Comparison of ENCODE assay signal across 14 mouse cellular contexts in genomic region chr14:73130519-73130918, GRCm38 (mm10). TPM values are rescaled to one million over a fixed set of nuclear protein-coding genes. Genes with fewer than 3 reads are reported as not detected.
DNase-seq lines count a peak whose midpoint lies in the region; ATAC-seq and TF ChIP-seq lines count a peak whose summit lies in the region.
"Had no signal": no experiment of that assay in that cellular context is flagged by ENCODE, and none has a peak within 500 bp of the region (broad histone marks: within the 10 kb centered on the region; RNA-seq: fewer than 3 reads in every experiment).

No protein-coding gene starts in this region.

- H3K4me1 ChIP-seq in heart, embryonic 12.5 days (replicated peaks) = no peaks in the 10 kb centered on the region
- H3K4me1 ChIP-seq in megakaryocyte, embryonic 14.5 days = peaks cover 43% of the 10 kb centered on the region
- H3K4me1 ChIP-seq in brown adipose tissue, adult 24 weeks (ENCODE audit: control insufficient read depth, insufficient read depth, insufficient read length, low read length) = peaks cover 5% of the 10 kb centered on the region
- no peaks in the 10 kb centered on the region for H3K4me1 ChIP-seq in midbrain, postnatal 0 days (ENCODE audit: insufficient read depth, low read length)
- H3K4me1 ChIP-seq: limb, embryonic 15.5 days had no signal

- no peak overlapping the region for H3K27ac ChIP-seq in heart, embryonic 12.5 days (ENCODE audit: poor library complexity, severe bottlenecking)
- peak overlapping the region; percentile 98 for H3K27ac ChIP-seq in brown adipose tissue, adult 24 weeks (replicated peaks; ENCODE audit: low read depth, low read length)
- no peak overlapping the region for H3K27ac ChIP-seq in midbrain, postnatal 0 days (ENCODE audit: low read depth, low read length)
- H3K27ac ChIP-seq: limb, embryonic 15.5 days had no signal

- no peak overlapping the region for H3K4me2 ChIP-seq in heart, embryonic 12.5 days
- no peak overlapping the region for H3K4me2 ChIP-seq in midbrain, postnatal 0 days (ENCODE audit: low read depth, low read length, poor library complexity, severe bottlenecking)
- H3K4me2 ChIP-seq: limb, embryonic 15.5 days had no signal

- WGBS in heart, embryonic 12.5 days = 60% methylated on average over 5 of the region's 5 CpGs
- WGBS in midbrain, postnatal 0 days = 69% methylated on average over 5 of the region's 5 CpGs

- no peak overlapping the region for H3K4me3 ChIP-seq in heart, embryonic 12.5 days
- peak overlapping the region; percentile 14 for H3K4me3 ChIP-seq in megakaryocyte, embryonic 14.5 days (replicated peaks)
- peak overlapping the region; percentile 47 for H3K4me3 ChIP-seq in brown adipose tissue, adult 24 weeks (ENCODE audit: insufficient read depth, low read depth, low read length)
- H3K4me3 ChIP-seq in midbrain, postnatal 0 days (ENCODE audit: low read depth, low read length) = no peak overlapping the region
- H3K4me3 ChIP-seq: limb, embryonic 15.5 days had no signal

- no peak overlapping the region for H3K9ac ChIP-seq in heart, embryonic 12.5 days
- no peak overlapping the region for H3K9ac ChIP-seq in midbrain, postnatal 0 days (replicated peaks; ENCODE audit: low read length, poor library complexity, severe bottlenecking)
- H3K9ac ChIP-seq: limb, embryonic 15.5 days had no signal

- TF ChIP-seq CTCF in midbrain, postnatal 0 days (IDR thresholded peaks at IDR 0.05) = no peak

- no peaks in the 10 kb centered on the region for H3K36me3 ChIP-seq in heart, embryonic 12.5 days
- H3K36me3 ChIP-seq in megakaryocyte, embryonic 14.5 days (replicated peaks; ENCODE audit: low read length) = peaks cover 3% of the 10 kb centered on the region
- no peaks in the 10 kb centered on the region for H3K36me3 ChIP-seq in midbrain, postnatal 0 days (ENCODE audit: insufficient read depth, low read length)
- H3K36me3 ChIP-seq: limb, embryonic 15.5 days had no signal

- DNase-seq in heart, postnatal 36 days = no peak
- DNase-seq in midbrain, postnatal 0 days (ENCODE audit: low spot score) = no peak
- DNase-seq in right cerebral cortex, postnatal 25 days = no peak
- DNase-seq: cerebellum, adult 8-10 months; gastrocnemius, postnatal 25 days; kidney, adult 9 months; kidney, postnatal 36 days; thymus, postnatal 36 days had no signal

- H3K27me3 ChIP-seq in heart, embryonic 12.5 days (replicated peaks) = no peaks in the 10 kb centered on the region
- H3K27me3 ChIP-seq in megakaryocyte, embryonic 14.5 days (replicated peaks) = no peaks in the 10 kb centered on the region
- no peaks in the 10 kb centered on the region for H3K27me3 ChIP-seq in midbrain, postnatal 0 days (ENCODE audit: insufficient read depth, low read length)
- H3K27me3 ChIP-seq: limb, embryonic 15.5 days had no signal

- intact Hi-C loops in heart, postnatal 36 days (cut with DNase I) = no loop called here

- ATAC-seq in heart, embryonic 12.5 days (ENCODE audit: insufficient number of reproducible peaks, low FRiP score) = peak; percentile 25; the same call in 1 of the 2 replicates
- no peak for ATAC-seq in megakaryocyte, adult 5-6 weeks (ENCODE audit: poor library complexity, severe bottlenecking)
- ATAC-seq in midbrain, postnatal 0 days (ENCODE audit: low FRiP score) = no peak
- ATAC-seq: midbrain, embryonic 16.5 days had no signal

- no peaks in the 10 kb centered on the region for H3K9me3 ChIP-seq in heart, embryonic 12.5 days (replicated peaks)
- H3K9me3 ChIP-seq in megakaryocyte, embryonic 14.5 days = no peaks in the 10 kb centered on the region
- no peaks in the 10 kb centered on the region for H3K9me3 ChIP-seq in midbrain, postnatal 0 days (ENCODE audit: low read length)
- H3K9me3 ChIP-seq: limb, embryonic 15.5 days had no signal

RNA-seq across cellular contexts. Expression of gene Rcbtb2, which starts 7.7 kb away (rescaled TPM):
- 73.0 and 76.2 TPM in 2 replicates for polyA plus RNA-seq in heart, embryonic 12.5 days (2016; fragmentation: Nextera tagmentation; extraction: Ambion mirVana)
- 10 to 100 TPM; 20.0 to 23.2 TPM for total RNA-seq in heart, postnatal 36 days (2021)
- polyA plus RNA-seq in megakaryocyte, embryonic 14.5 days (2012; ENCODE audit: insufficient read depth, low replicate concordance) = 12.2 and 27.1 TPM in 2 replicates
- 68.3 and 69.2 TPM in 2 replicates for total RNA-seq in megakaryocyte, adult 5-6 weeks (2015)
- 35.9 and 37.7 TPM in 2 replicates for total RNA-seq in megakaryocyte, adult 5-6 weeks (2017)
- polyA plus RNA-seq in brown adipose tissue, adult 24 weeks (2012; ENCODE audit: insufficient read depth, insufficient read length, missing spikeins) = 138 and 227 TPM in 2 replicates
- 54.1 and 77.5 TPM in 2 replicates for total RNA-seq in midbrain, postnatal 0 days (2014; rRNA removed)
- 43.1 and 45.4 TPM in 2 replicates for polyA plus RNA-seq in midbrain, postnatal 0 days (2015; fragmentation: Nextera tagmentation; extraction: Ambion mirVana)

Comparison
In these comparisons a context has a peak if more than half of its experiments do, and no peak if none do; other contexts are left out.
1. H3K4me3 ChIP-seq: peak in megakaryocyte, embryonic 14.5 days (single experiment) and brown adipose tissue, adult 24 weeks (single experiment); none in heart, embryonic 12.5 days (single experiment) and midbrain, postnatal 0 days (single experiment).